Mouse (Mus musculus) liver, embryonic 12.5 days (tissue): ENCODE measurements around the gene Phyhd1. TPM values are rescaled to one million over a fixed set of nuclear protein-coding genes. Genes with fewer than 3 reads are reported as not detected.

ENCODE experiments used
- ATAC-seq: fragments of 200-750 bp; cut with Nextera tagmentation; 2 replicates; pipeline ENCODE4 v1.8.0; 2017; ENCODE audit warnings: moderate number of reproducible peaks, mild to moderate bottlenecking, moderate library complexity
- H3K27ac ChIP-seq: fragments of 300-500 bp; sonication (generic); 2 replicates; pipeline ENCODE4 v1.5.1; 2016; ENCODE audit warnings: mild to moderate bottlenecking
- H3K27me3 ChIP-seq: fragments of 300-500 bp; sonication (generic); replicated peaks from 2 replicates; pipeline ENCODE4 v1.6.1; 2016; ENCODE audit warnings: mild to moderate bottlenecking, moderate library complexity
- H3K36me3 ChIP-seq: fragments of 300-500 bp; sonication (generic); 2 replicates; pipeline ENCODE4 v1.6.1; 2016; ENCODE audit warnings: mild to moderate bottlenecking, moderate library complexity
- H3K4me1 ChIP-seq: fragments of 300-500 bp; sonication (generic); 2 replicates; pipeline ENCODE4 v1.6.1; 2016
- H3K4me2 ChIP-seq: fragments of 300-500 bp; sonication (generic); 2 replicates; pipeline ENCODE4 v1.6.1; 2016; ENCODE audit warnings: mild to moderate bottlenecking, moderate library complexity
- H3K4me3 ChIP-seq: fragments of 300-500 bp; sonication (generic); 2 replicates; pipeline ENCODE4 v1.5.1; 2016; ENCODE audit warnings: mild to moderate bottlenecking, moderate library complexity
- H3K9ac ChIP-seq: fragments of 300-500 bp; sonication (generic); 2 replicates; pipeline ENCODE4 v1.6.1; 2016; ENCODE audit warnings: mild to moderate bottlenecking, moderate library complexity
- H3K9me3 ChIP-seq: fragments of 300-500 bp; sonication (generic); replicated peaks from 2 replicates; pipeline ENCODE4 v1.6.1; 2016; ENCODE audit warnings: mild to moderate bottlenecking, moderate library complexity
- WGBS: fragments of 180-500 bp; shearing (Covaris S2); methylation state at CpG from one replicate; pipeline ENCODE4 v1.1.7; 2016; ENCODE audit not compliant: insufficient replicate concordance; 5-methylcytosine and 5-hydroxymethylcytosine counted together
- polyA plus RNA-seq: library from polyadenylated mRNA; unstranded; fragments of >200 nt; fragmentation: Nextera tagmentation; extraction: Ambion mirVana; gene quantifications from 2 replicates; pipeline ENCODE4 v1.2.1, GENCODE M21; 2016

Phyhd1 gene
- polyA plus RNA-seq, 1 experiment from 2014 or later, result 7.4 TPM

GRCm38 (mm10) chr2:30268371-30268770 lies 2.4 kb downstream of the Phyhd1 start:
- Histone ChIP-seq H3K27me3 (no peaks in the 10 kb centered on the region), H3K4me3 (no peak overlapping the region), H3K36me3 (peaks cover 22% of the 10 kb centered on the region), H3K4me2 (no peak overlapping the region), H3K27ac (peak overlapping the region; percentile 53), H3K4me1 (peaks cover 34% of the 10 kb centered on the region), H3K9me3 (no peaks in the 10 kb centered on the region), H3K9ac (no peak overlapping the region)
- WGBS, result 55% methylated on average over 4 of the region's 4 CpGs
- no peak for ATAC-seq

- H3K27ac ChIP-seq, result no peak overlapping the region
- no peak overlapping the region for H3K4me3 ChIP-seq
- no peaks in the 10 kb centered on the region for H3K27me3 ChIP-seq
- peaks cover 34% of the 10 kb centered on the region for H3K4me1 ChIP-seq
- peaks cover 12% of the 10 kb centered on the region for H3K36me3 ChIP-seq
- no peak overlapping the region for H3K9ac ChIP-seq
- H3K4me2 ChIP-seq, result no peak overlapping the region
- WGBS, result 68% methylated on average over 17 of the region's 17 CpGs
- no peaks in the 10 kb centered on the region for H3K9me3 ChIP-seq
- no peak for ATAC-seq
These were observed 3.4 kb downstream of the Phyhd1 start for GRCm38 (mm10) chr2:30269241-30269990.

GRCm38 (mm10) chr2:30270134-30270533 lies 4.1 kb downstream of the Phyhd1 start:
- H3K9me3 ChIP-seq, result no peaks in the 10 kb centered on the region
- no peak overlapping the region for H3K4me3 ChIP-seq
- H3K36me3 ChIP-seq, result peaks cover 5% of the 10 kb centered on the region; the same call in 1 of the 2 replicates
- peaks cover 29% of the 10 kb centered on the region for H3K4me1 ChIP-seq
- ATAC-seq, result peak; percentile 55; the same call in 1 of the 2 replicates
- H3K9ac ChIP-seq, result no peak overlapping the region
- 12% methylated on average over 1 of the region's 1 CpGs for WGBS
- H3K27me3 ChIP-seq, result no peaks in the 10 kb centered on the region
- no peak overlapping the region for H3K27ac ChIP-seq
- H3K4me2 ChIP-seq, result no peak overlapping the region

- peaks cover 28% of the 10 kb centered on the region for H3K36me3 ChIP-seq
- no peak for ATAC-seq
- H3K27ac ChIP-seq, result no peak within 1 kb of the TSS; the same call in 1 of the 2 replicates
- WGBS, result 79% methylated on average over 11 of the region's 11 CpGs
- no peak within 1 kb of the TSS for H3K9ac ChIP-seq
- no peaks in the 10 kb centered on the region for H3K9me3 ChIP-seq
- H3K27me3 ChIP-seq, result no peaks in the 10 kb centered on the region
- H3K4me3 ChIP-seq, result no peak within 1 kb of the TSS
- H3K4me2 ChIP-seq, result no peak within 1 kb of the TSS
- H3K4me1 ChIP-seq, result peaks cover 15% of the 10 kb centered on the region
These were observed 14.7 kb downstream of the Phyhd1 start, which contains the start of gene Gm28038 for GRCm38 (mm10) chr2:30280743-30281142. Gm28038 (plus strand) TSS chr2:30281043.

GRCm38 (mm10) chr2:30281651-30282050 lies 15.6 kb downstream of the Phyhd1 start:
- Histone ChIP-seq H3K27me3 (no peaks in the 10 kb centered on the region), H3K36me3 (peaks cover 28% of the 10 kb centered on the region), H3K4me1 (peaks cover 15% of the 10 kb centered on the region), H3K27ac (no peak overlapping the region; the same call in 1 of the 2 replicates), H3K9me3 (no peaks in the 10 kb centered on the region), H3K9ac (no peak overlapping the region), H3K4me2 (no peak overlapping the region), H3K4me3 (no peak overlapping the region)
- ATAC-seq, result no peak
- 62% methylated on average over 3 of the region's 3 CpGs for WGBS

- no peak overlapping the region for H3K27ac ChIP-seq
- peaks cover 29% of the 10 kb centered on the region for H3K4me1 ChIP-seq
- 0 out of 2 replicates have a peak, but pooled peaks cover under 1% of the 10 kb centered on the region for H3K9me3 ChIP-seq
- H3K36me3 ChIP-seq, result peaks cover 24% of the 10 kb centered on the region
- H3K9ac ChIP-seq, result no peak overlapping the region
- H3K27me3 ChIP-seq, result no peaks in the 10 kb centered on the region
- no peak for ATAC-seq
- WGBS, result 85% methylated on average over 2 of the region's 2 CpGs
- H3K4me2 ChIP-seq, result no peak overlapping the region
- H3K4me3 ChIP-seq, result no peak overlapping the region
These were observed 17.2 kb downstream of the Phyhd1 start for GRCm38 (mm10) chr2:30283193-30283592.

- H3K9ac ChIP-seq, result peak overlapping the region; percentile 94
- H3K27me3 ChIP-seq, result no peaks in the 10 kb centered on the region
- H3K4me2 ChIP-seq, result peak overlapping the region; percentile 92
- peaks cover 35% of the 10 kb centered on the region for H3K4me1 ChIP-seq
- H3K27ac ChIP-seq, result no peak overlapping the region
- 0 out of 2 replicates have a peak, but pooled peaks cover 3% of the 10 kb centered on the region for H3K9me3 ChIP-seq
- peaks cover 33% of the 10 kb centered on the region for H3K36me3 ChIP-seq
- ATAC-seq, result no peak
- WGBS, result 72% methylated on average over 5 of the region's 5 CpGs
- peak overlapping the region; percentile 91 for H3K4me3 ChIP-seq
These were observed 19.0 kb downstream of the Phyhd1 start for GRCm38 (mm10) chr2:30285004-30285403.

- Histone ChIP-seq H3K36me3 (peaks cover 34% of the 10 kb centered on the region), H3K27ac (peak overlapping the region; percentile 55), H3K4me2 (peak overlapping the region; percentile 92), H3K9me3 (0 out of 2 replicates have a peak, but pooled peaks cover 3% of the 10 kb centered on the region), H3K27me3 (no peaks in the 10 kb centered on the region), H3K4me1 (peaks cover 40% of the 10 kb centered on the region), H3K4me3 (peak overlapping the region; percentile 91), H3K9ac (peak overlapping the region; percentile 94)
- peak; percentile 59 for ATAC-seq
- WGBS, result 11% methylated on average over 38 of the region's 38 CpGs
These were observed 19.6 kb downstream of the Phyhd1 start for GRCm38 (mm10) chr2:30285416-30286181.

- Histone ChIP-seq H3K9me3 (0 out of 2 replicates have a peak, but pooled peaks cover 3% of the 10 kb centered on the region), H3K4me1 (peaks cover 42% of the 10 kb centered on the region), H3K27ac (peak within 1 kb of the TSS; percentile 84), H3K4me3 (peak within 1 kb of the TSS; percentile 91), H3K36me3 (peaks cover 34% of the 10 kb centered on the region), H3K27me3 (no peaks in the 10 kb centered on the region), H3K4me2 (peak within 1 kb of the TSS; percentile 92), H3K9ac (peak within 1 kb of the TSS; percentile 94)
- ATAC-seq, result peak; percentile 89
- WGBS, result under 1% methylated on average over 67 of the region's 68 CpGs
These were observed 20.4 kb downstream of the Phyhd1 start, which contains the start of the genes Dolk and Nup188 for GRCm38 (mm10) chr2:30286192-30287026. Dolk (minus strand) TSS chr2:30286334. Nup188 (plus strand) TSS chr2:30286397.

- no peak for ATAC-seq
- Histone ChIP-seq H3K27me3 (no peaks in the 10 kb centered on the region), H3K4me2 (peak overlapping the region; percentile 92), H3K9me3 (0 out of 2 replicates have a peak, but pooled peaks cover 3% of the 10 kb centered on the region), H3K4me1 (peaks cover 42% of the 10 kb centered on the region), H3K27ac (peak overlapping the region; percentile 84), H3K9ac (peak overlapping the region; percentile 94), H3K4me3 (peak overlapping the region; percentile 91), H3K36me3 (peaks cover 40% of the 10 kb centered on the region)
- under 1% methylated on average over 10 of the region's 10 CpGs for WGBS
These were observed 21.0 kb downstream of the Phyhd1 start for GRCm38 (mm10) chr2:30287027-30287373.

GRCm38 (mm10) chr2:30299525-30299924 lies 33.5 kb downstream of the Phyhd1 start:
- H3K27me3 ChIP-seq, result no peaks in the 10 kb centered on the region
- no peak for ATAC-seq
- no peaks in the 10 kb centered on the region for H3K4me1 ChIP-seq
- H3K36me3 ChIP-seq, result peaks cover 93% of the 10 kb centered on the region
- H3K4me3 ChIP-seq, result no peak overlapping the region
- no peak overlapping the region for H3K4me2 ChIP-seq
- H3K27ac ChIP-seq, result no peak overlapping the region
- 68% methylated on average over 3 of the region's 3 CpGs for WGBS
- no peaks in the 10 kb centered on the region for H3K9me3 ChIP-seq
- H3K9ac ChIP-seq, result no peak overlapping the region
